In the genomic region with DNA sequence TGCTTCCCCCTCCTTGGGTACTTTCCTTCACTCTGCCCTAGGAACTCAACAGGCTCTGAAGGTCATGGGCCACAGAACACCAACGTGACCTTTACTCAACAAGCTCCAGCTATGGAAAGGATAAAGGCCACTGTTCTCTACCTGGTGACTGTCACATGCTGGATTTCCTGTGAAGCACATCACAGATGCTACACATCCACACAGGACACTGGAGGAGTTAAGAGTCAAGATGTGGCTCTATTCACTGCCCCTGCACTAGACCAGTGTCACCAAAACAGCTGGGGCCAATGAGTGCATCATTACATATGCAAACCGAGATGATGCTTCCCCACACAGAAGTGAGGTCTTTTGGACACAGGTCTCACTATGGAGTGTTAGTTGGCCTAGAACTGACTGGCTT, we compare ENCODE assay signal across 15 mouse cellular contexts. TPM values are rescaled to one million over a fixed set of nuclear protein-coding genes. Genes with fewer than 3 reads are reported as not detected.
"Had no signal": no experiment of that assay in that cellular context is flagged by ENCODE, and none has a peak within 500 bp of the region (broad histone marks: within the 10 kb centered on the region; RNA-seq: fewer than 3 reads in every experiment).

No protein-coding gene starts in this region.

- H3K9me3 ChIP-seq: kidney, embryonic 15.5 days; limb, embryonic 10.5 days; midbrain, embryonic 13.5 days; stomach, embryonic 15.5 days had no signal

- ATAC-seq: hindbrain, postnatal 0 days; lung, postnatal 0 days; midbrain, embryonic 13.5 days had no signal

- H3K27ac ChIP-seq: hindbrain, postnatal 0 days; kidney, embryonic 15.5 days; layer of hippocampus, adult 2 months; left cerebral cortex, adult 2 months; limb, embryonic 10.5 days; liver, embryonic 14.5 days; midbrain, embryonic 13.5 days; stomach, embryonic 15.5 days had no signal

- H3K9ac ChIP-seq: kidney, embryonic 15.5 days; liver, embryonic 14.5 days; midbrain, embryonic 13.5 days; stomach, embryonic 15.5 days had no signal

- H3K4me3 ChIP-seq: kidney, embryonic 15.5 days; layer of hippocampus, adult 2 months; left cerebral cortex, adult 2 months; limb, embryonic 10.5 days; midbrain, embryonic 13.5 days; stomach, embryonic 15.5 days had no signal

- H3K4me1 ChIP-seq: midbrain, embryonic 13.5 days had no signal

- H3K27me3 ChIP-seq: kidney, embryonic 15.5 days; midbrain, embryonic 13.5 days; stomach, embryonic 15.5 days had no signal

- DNase-seq: kidney, postnatal 4 days; lung, adult 2 months; lung, postnatal 36 days; right cerebral cortex, postnatal 14 days; thymus, postnatal 36 days had no signal

- H3K4me2 ChIP-seq: kidney, embryonic 15.5 days; midbrain, embryonic 13.5 days; stomach, embryonic 15.5 days had no signal

- H3K36me3 ChIP-seq: kidney, embryonic 15.5 days; limb, embryonic 10.5 days; midbrain, embryonic 13.5 days; stomach, embryonic 15.5 days had no signal

RNA-seq across cellular contexts. Expression of a gene that starts 54.9 kb away (rescaled TPM):
- polyA plus RNA-seq: neural tube, embryonic 14.5 days had no signal
